Mouse (Mus musculus): ENCODE data around the gene R3hdm4. TPM values are rescaled to one million over a fixed set of nuclear protein-coding genes. Genes with fewer than 3 reads are reported as not detected.

Gene R3hdm4
- polyA plus RNA-seq, 1 experiment from 2014 or later, result 96.0 TPM

- Histone ChIP-seq H3K9me3 (no peaks in the 10 kb centered on the region), H3K27me3 (ENCODE audit: insufficient read depth, poor library complexity, severe bottlenecking) (no peaks in the 10 kb centered on the region), H3K4me1 (peaks cover 92% of the 10 kb centered on the region), H3K27ac (peak overlapping the region; percentile 37; the same call in 1 of the 2 replicates), H3K36me3 (peaks cover 95% of the 10 kb centered on the region), H3K4me3 (no peak overlapping the region)
- 70% methylated on average over 27 of the region's 27 CpGs for WGBS
- DNase-seq (ENCODE audit: low spot score), result no peak
Observed at GRCm38 (mm10) chr10:79936911-79937441, 16.0 kb upstream of the R3hdm4 start.

GRCm38 (mm10) chr10:79936284-79936910, 15.4 kb upstream of the R3hdm4 start:
- no peak for DNase-seq (ENCODE audit: low spot score)
- H3K4me3 ChIP-seq, result no peak overlapping the region
- H3K4me1 ChIP-seq, result peaks cover 98% of the 10 kb centered on the region
- H3K36me3 ChIP-seq, result peaks cover 95% of the 10 kb centered on the region
- no peaks in the 10 kb centered on the region for H3K9me3 ChIP-seq
- 61% methylated on average over 10 of the region's 10 CpGs for WGBS
- H3K27ac ChIP-seq, result peak overlapping the region; percentile 37; the same call in 1 of the 2 replicates
- no peaks in the 10 kb centered on the region for H3K27me3 ChIP-seq (ENCODE audit: insufficient read depth, poor library complexity, severe bottlenecking)

- H3K4me1 ChIP-seq, result peaks cover 98% of the 10 kb centered on the region
- no peaks in the 10 kb centered on the region for H3K27me3 ChIP-seq (ENCODE audit: insufficient read depth, poor library complexity, severe bottlenecking)
- no peak for DNase-seq (ENCODE audit: low spot score)
- WGBS, result 90% methylated on average over 16 of the region's 16 CpGs
- H3K36me3 ChIP-seq, result peaks cover 93% of the 10 kb centered on the region
- H3K4me3 ChIP-seq, result no peak overlapping the region
- no peaks in the 10 kb centered on the region for H3K9me3 ChIP-seq
- 0 out of 2 replicates have a peak overlapping the region, but pooled peaks have one; percentile 32 for H3K27ac ChIP-seq
Observed at GRCm38 (mm10) chr10:79934794-79935569, 14.0 kb upstream of the R3hdm4 start.

GRCm38 (mm10) chr10:79934272-79934721, 13.3 kb upstream of the R3hdm4 start:
- no peak for DNase-seq (ENCODE audit: low spot score)
- Histone ChIP-seq H3K27me3 (ENCODE audit: insufficient read depth, poor library complexity, severe bottlenecking) (no peaks in the 10 kb centered on the region), H3K4me3 (no peak overlapping the region), H3K4me1 (peaks cover 98% of the 10 kb centered on the region), H3K36me3 (peaks cover 86% of the 10 kb centered on the region), H3K27ac (peak overlapping the region; percentile 19), H3K9me3 (no peaks in the 10 kb centered on the region)
- 66% methylated on average over 13 of the region's 13 CpGs for WGBS

- no peaks in the 10 kb centered on the region for H3K27me3 ChIP-seq (ENCODE audit: insufficient read depth, poor library complexity, severe bottlenecking)
- H3K4me1 ChIP-seq, result peaks cover 98% of the 10 kb centered on the region
- no peak overlapping the region for H3K4me3 ChIP-seq
- 81% methylated on average over 6 of the region's 6 CpGs for WGBS
- peaks cover 82% of the 10 kb centered on the region for H3K36me3 ChIP-seq
- DNase-seq (ENCODE audit: low spot score), result no peak
- peak overlapping the region; percentile 75 for H3K27ac ChIP-seq
- H3K9me3 ChIP-seq, result no peaks in the 10 kb centered on the region
Observed at GRCm38 (mm10) chr10:79933861-79934260, 12.9 kb upstream of the R3hdm4 start.

- no peaks in the 10 kb centered on the region for H3K27me3 ChIP-seq (ENCODE audit: insufficient read depth, poor library complexity, severe bottlenecking)
- WGBS, result 64% methylated on average over 9 of the region's 9 CpGs
- no peaks in the 10 kb centered on the region for H3K9me3 ChIP-seq
- peaks cover 95% of the 10 kb centered on the region for H3K4me1 ChIP-seq
- peak overlapping the region; percentile 39 for H3K4me3 ChIP-seq
- no peak for DNase-seq (ENCODE audit: low spot score)
- peaks cover 76% of the 10 kb centered on the region for H3K36me3 ChIP-seq
- H3K27ac ChIP-seq, result peak overlapping the region; percentile 75
Observed at GRCm38 (mm10) chr10:79933145-79933679, 12.2 kb upstream of the R3hdm4 start.

GRCm38 (mm10) chr10:79932736-79933135, 11.7 kb upstream of the R3hdm4 start:
- Histone ChIP-seq H3K9me3 (no peaks in the 10 kb centered on the region), H3K27me3 (ENCODE audit: insufficient read depth, poor library complexity, severe bottlenecking) (no peaks in the 10 kb centered on the region), H3K27ac (peak overlapping the region; percentile 75), H3K4me3 (peak overlapping the region; percentile 39), H3K4me1 (peaks cover 90% of the 10 kb centered on the region), H3K36me3 (peaks cover 71% of the 10 kb centered on the region)
- 10% methylated on average over 8 of the region's 8 CpGs for WGBS
- DNase-seq (ENCODE audit: low spot score), result peak; percentile 89

- H3K27me3 ChIP-seq (ENCODE audit: insufficient read depth, poor library complexity, severe bottlenecking), result no peaks in the 10 kb centered on the region
- H3K9me3 ChIP-seq, result no peaks in the 10 kb centered on the region
- DNase-seq (ENCODE audit: low spot score), result no peak
- peaks cover 61% of the 10 kb centered on the region for H3K36me3 ChIP-seq
- peaks cover 83% of the 10 kb centered on the region for H3K4me1 ChIP-seq
- 83% methylated on average over 9 of the region's 9 CpGs for WGBS
- H3K4me3 ChIP-seq, result no peak overlapping the region
- peak overlapping the region; percentile 75 for H3K27ac ChIP-seq
Observed at GRCm38 (mm10) chr10:79931797-79932196, 10.8 kb upstream of the R3hdm4 start.

GRCm38 (mm10) chr10:79930826-79931186, 9.8 kb upstream of the R3hdm4 start:
- Histone ChIP-seq H3K36me3 (peaks cover 56% of the 10 kb centered on the region), H3K27me3 (ENCODE audit: insufficient read depth, poor library complexity, severe bottlenecking) (no peaks in the 10 kb centered on the region), H3K27ac (0 out of 2 replicates have a peak overlapping the region, but pooled peaks have one; percentile 32), H3K4me1 (peaks cover 83% of the 10 kb centered on the region), H3K9me3 (no peaks in the 10 kb centered on the region), H3K4me3 (peak overlapping the region; percentile 22; the same call in 1 of the 2 replicates)
- no peak for DNase-seq (ENCODE audit: low spot score)
- WGBS, result 91% methylated on average over 16 of the region's 16 CpGs

GRCm38 (mm10) chr10:79929967-79930825, 9.2 kb upstream of the R3hdm4 start:
- 89% methylated on average over 18 of the region's 18 CpGs for WGBS
- peaks cover 49% of the 10 kb centered on the region for H3K36me3 ChIP-seq

GRCm38 (mm10) chr10:79928907-79929701, 8.1 kb upstream of the R3hdm4 start:
- peaks cover 39% of the 10 kb centered on the region for H3K36me3 ChIP-seq
- DNase-seq (ENCODE audit: low spot score), result no peak
- H3K4me3 ChIP-seq, result peak overlapping the region; percentile 99
- H3K9me3 ChIP-seq, result no peaks in the 10 kb centered on the region
- WGBS, result 14% methylated on average over 9 of the region's 9 CpGs
- H3K27ac ChIP-seq, result peak overlapping the region; percentile 99
- peaks cover 74% of the 10 kb centered on the region for H3K4me1 ChIP-seq
- peaks cover 1% of the 10 kb centered on the region for H3K27me3 ChIP-seq (ENCODE audit: insufficient read depth, poor library complexity, severe bottlenecking)

More at GRCm38 (mm10) chr10:79929967-79930825, 9.2 kb upstream of the R3hdm4 start:
- no peak for DNase-seq (ENCODE audit: low spot score)
- peak overlapping the region; percentile 99 for H3K4me3 ChIP-seq
- no peaks in the 10 kb centered on the region for H3K27me3 ChIP-seq (ENCODE audit: insufficient read depth, poor library complexity, severe bottlenecking)
- peak overlapping the region; percentile 99 for H3K27ac ChIP-seq
- peaks cover 83% of the 10 kb centered on the region for H3K4me1 ChIP-seq
- H3K9me3 ChIP-seq, result no peaks in the 10 kb centered on the region

All from heart, embryonic 10.5 days (tissue).